Mouse (Mus musculus) MEL (cell line): ENCODE results near the gene Tnfrsf19. TPM values are rescaled to one million over a fixed set of nuclear protein-coding genes. Genes with fewer than 3 reads are reported as not detected.

Experiments
- DNase-seq: peaks from one replicate; pipeline ENCODE4 v3.0.0; 2011; ENCODE audit warnings: low read depth, low spot score
- H3K27ac ChIP-seq: 2 replicates; pipeline ENCODE4 v1.5.1; 2012; ENCODE audit warnings: low read depth, mild to moderate bottlenecking, control low read depth, low read length, moderate library complexity; ENCODE audit not compliant: control insufficient read depth
- H3K27me3 ChIP-seq, 2 experiments: fragments of 150-350 bp in 1 of 2; sonication (generic) in 1 of 2; 2 replicates each; pipeline ENCODE4 v1.6.1; 2012; ENCODE audit warnings: low read length in 2 of 2, mild to moderate bottlenecking in 2 of 2, improper control_type of control experiment in 1 of 2, moderate library complexity in 1 of 2; ENCODE audit not compliant: insufficient read depth in 2 of 2, control insufficient read depth in 1 of 2
- H3K36me3 ChIP-seq, 2 experiments: 2 replicates each; pipeline ENCODE4 v1.6.1; 2012 to 2014; ENCODE audit warnings: low read length in 2 of 2, improper control_type of control experiment in 1 of 2, inconsistent platforms in 1 of 2, mild to moderate bottlenecking in 1 of 2; ENCODE audit not compliant: insufficient read depth in 2 of 2, control insufficient read depth in 1 of 2
- H3K4me1 ChIP-seq, 2 experiments: fragments of 150-350 bp in 1 of 2; sonication (generic) in 1 of 2; 2 replicates each; pipeline ENCODE4 v1.6.1; 2012; ENCODE audit warnings: low read length in 2 of 2, improper control_type of control experiment in 1 of 2, mild to moderate bottlenecking in 1 of 2; ENCODE audit not compliant: insufficient read depth in 2 of 2, control insufficient read depth in 1 of 2
- H3K4me3 ChIP-seq, 2 experiments: fragments of 150-350 bp in 1 of 2; sonication (generic) in 1 of 2; 2 replicates each; pipeline ENCODE4 v1.5.1; 2012; ENCODE audit warnings: low read depth in 2 of 2, low read length in 2 of 2, mild to moderate bottlenecking in 2 of 2, moderate library complexity in 2 of 2, control low read depth in 1 of 2, improper control_type of control experiment in 1 of 2; ENCODE audit not compliant: control insufficient read depth in 1 of 2, insufficient read depth in 1 of 2
- H3K79me2 ChIP-seq: 2 replicates; pipeline ENCODE4 v1.6.1; 2012; ENCODE audit warnings: mild to moderate bottlenecking, low read length, moderate library complexity; ENCODE audit not compliant: control insufficient read depth, poor library complexity, insufficient read depth
- H3K9ac ChIP-seq: 2 replicates; pipeline ENCODE4 v1.6.1; 2012; ENCODE audit warnings: low read depth, mild to moderate bottlenecking, control low read depth, low read length, moderate library complexity; ENCODE audit not compliant: control insufficient read depth, poor library complexity, severe bottlenecking
- H3K9me3 ChIP-seq: fragments of 150-350 bp; sonication (generic); replicated peaks from 2 replicates; pipeline ENCODE4 v1.6.1; 2012; ENCODE audit warnings: mild to moderate bottlenecking, low read length, improper control_type of control experiment, moderate library complexity; ENCODE audit not compliant: insufficient read depth
- BHLHE40 ChIP-seq: IDR thresholded peaks from 2 replicates; pipeline ENCODE4 v1.6.1; 2012; ENCODE audit warnings: low read depth, mild to moderate bottlenecking, inconsistent platforms, low read length, improper control_type of control experiment, borderline replicate concordance
- CTCF ChIP-seq, 3 experiments: IDR thresholded peaks in 2 of 3; conservative IDR thresholded peaks in 1 of 3; 2 replicates each; pipeline ENCODE4 v1.5.1; 2011 to 2012; ENCODE audit warnings: low read length in 3 of 3, low read depth in 2 of 3, mild to moderate bottlenecking in 2 of 3, improper control_type of control experiment in 1 of 3, inconsistent platforms in 1 of 3, mixed read lengths in 1 of 3, moderate library complexity in 1 of 3; ENCODE audit not compliant: control insufficient read depth in 1 of 3, insufficient read depth in 1 of 3, poor library complexity in 1 of 3, severe bottlenecking in 1 of 3
- ELF1 ChIP-seq: IDR thresholded peaks from 2 replicates; pipeline ENCODE4 v1.6.1; 2014; ENCODE audit warnings: low read depth, mild to moderate bottlenecking, inconsistent platforms, low read length, improper control_type of control experiment, moderate library complexity
- GATA1 ChIP-seq: IDR thresholded peaks from 2 replicates; pipeline ENCODE4 v1.6.1; 2011; ENCODE audit warnings: low read depth, low read length, improper control_type of control experiment
- KAT2A ChIP-seq: conservative IDR thresholded peaks from 2 replicates; pipeline ENCODE4 v1.6.1; 2012; ENCODE audit warnings: low read depth, low read length, improper control_type of control experiment, inconsistent platforms
- MAX ChIP-seq: IDR thresholded peaks from 2 replicates; pipeline ENCODE4 v1.6.1; 2011; ENCODE audit warnings: low read length, improper control_type of control experiment
- MEF2A ChIP-seq: IDR thresholded peaks from 2 replicates; pipeline ENCODE4 v1.6.1; 2014; ENCODE audit warnings: low read depth, mild to moderate bottlenecking, inconsistent platforms, low read length, improper control_type of control experiment; ENCODE audit not compliant: poor library complexity, insufficient replicate concordance, severe bottlenecking; ENCODE audit errors: extremely low read depth
- MYB ChIP-seq: IDR thresholded peaks from 2 replicates; pipeline ENCODE4 v1.6.1; 2011; ENCODE audit warnings: mild to moderate bottlenecking, low read depth, low read length, improper control_type of control experiment
- NELFE ChIP-seq: IDR thresholded peaks from 2 replicates; pipeline ENCODE4 v1.6.1; 2011; ENCODE audit warnings: low read depth, low read length, improper control_type of control experiment
- NRF1 ChIP-seq: IDR thresholded peaks from 2 replicates; pipeline ENCODE4 v1.6.1; 2014; ENCODE audit warnings: low read depth, mild to moderate bottlenecking, inconsistent platforms, low read length, improper control_type of control experiment, moderate library complexity; ENCODE audit not compliant: poor library complexity, insufficient read depth, severe bottlenecking
- POLR2A ChIP-seq, 2 experiments: IDR thresholded peaks; 2 replicates each; pipeline ENCODE4 v1.6.1; 2011 to 2012; ENCODE audit warnings: low read length in 2 of 2, mild to moderate bottlenecking in 2 of 2, control low read depth in 1 of 2, improper control_type of control experiment in 1 of 2, low read depth in 1 of 2, moderate library complexity in 1 of 2; ENCODE audit not compliant: control insufficient read depth in 1 of 2, insufficient read depth in 1 of 2, poor library complexity in 1 of 2
- RAD21 ChIP-seq: IDR thresholded peaks from 2 replicates; pipeline ENCODE4 v1.6.1; 2011; ENCODE audit warnings: mild to moderate bottlenecking, low read depth, low read length, improper control_type of control experiment
- SIN3A ChIP-seq: IDR thresholded peaks from 2 replicates; pipeline ENCODE4 v1.6.1; 2012; ENCODE audit warnings: low read length, improper control_type of control experiment, inconsistent platforms
- TAL1 ChIP-seq: IDR thresholded peaks from 2 replicates; pipeline ENCODE4 v1.6.1; 2012; ENCODE audit warnings: mild to moderate bottlenecking, inconsistent platforms, low read length, moderate library complexity, mixed read lengths
- TBP ChIP-seq: IDR thresholded peaks from 2 replicates; pipeline ENCODE4 v1.8.0; 2011; ENCODE audit warnings: low read depth, low read length, improper control_type of control experiment
- TCF12 ChIP-seq: IDR thresholded peaks from 2 replicates; pipeline ENCODE4 v1.6.1; 2014; ENCODE audit warnings: low read depth, mild to moderate bottlenecking, inconsistent platforms, low read length, improper control_type of control experiment, moderate library complexity
- USF1 ChIP-seq: IDR thresholded peaks from 2 replicates; pipeline ENCODE4 v1.6.1; 2014; ENCODE audit warnings: low read depth, mild to moderate bottlenecking, inconsistent platforms, low read length, improper control_type of control experiment, moderate library complexity
- ZKSCAN1 ChIP-seq: IDR thresholded peaks from 2 replicates; pipeline ENCODE4 v1.6.1; 2012; ENCODE audit warnings: low read depth, mild to moderate bottlenecking, inconsistent platforms, low read length, improper control_type of control experiment, moderate library complexity
- ZMIZ1 ChIP-seq: IDR thresholded peaks from 2 replicates; pipeline ENCODE4 v1.6.1; 2012; ENCODE audit warnings: low read depth, mild to moderate bottlenecking, inconsistent platforms, low read length, improper control_type of control experiment, moderate library complexity
- polyA plus RNA-seq, 2 experiments: library from polyadenylated mRNA; stranded (reverse) in 1 of 2; unstranded in 1 of 2; fragments of >175 nt in 1 of 2; fragments of >200 nt in 1 of 2; gene quantifications; 2 replicates each; pipeline versions ENCODE4 v1.2.1 to v1.2.4; 2012; ENCODE audit warnings: low replicate concordance in 2 of 2, low read depth in 1 of 2; ENCODE audit not compliant: insufficient read length in 2 of 2, insufficient read depth in 1 of 2, missing spikeins in 1 of 2
- total RNA-seq: library from RNA; depleted of rRNA; stranded (reverse); fragments of 300-350 nt; gene quantifications from 2 replicates; pipeline ENCODE4 v1.2.3, GENCODE M21; 2012

The Tnfrsf19 gene
- total and polyA plus RNA-seq, 3 experiments: not detected

- TF ChIP-seq USF1 (no peak), CTCF (IDR thresholded peaks at IDR 0.05 in 2 of 3, conservative IDR thresholded peaks at IDR 0.05 in 1 of 3; ENCODE audit: control insufficient read depth in 1 of 3, insufficient read depth in 1 of 3, low read depth in 2 of 3, low read length in 3 of 3, poor library complexity in 1 of 3, severe bottlenecking in 1 of 3) (no peak), SIN3A (no peak), TBP (no peak), ZKSCAN1 (no peak), KAT2A (no peak), TCF12 (no peak), MAX (no peak), POLR2A (IDR thresholded peaks at IDR 0.05; ENCODE audit: control insufficient read depth in 1 of 2, insufficient read depth in 1 of 2, low read depth in 1 of 2, low read length in 2 of 2, poor library complexity in 1 of 2) (no peak), GATA1 (no peak), ZMIZ1 (no peak), MEF2A (no peak), BHLHE40 (no peak), NRF1 (no peak), NELFE (no peak), TAL1 (no peak)
- Histone ChIP-seq H3K4me1 (no peaks in the 10 kb centered on the region), H3K36me3 (no peaks in the 10 kb centered on the region), H3K27ac (no peak overlapping the region), H3K79me2 (no peaks in the 10 kb centered on the region), H3K9me3 (no peaks in the 10 kb centered on the region), H3K9ac (no peak overlapping the region), H3K27me3 (peaks cover 0 to 5% of the 10 kb centered on the region in 2 experiments; a peak in 2 of 4 replicates), H3K4me3 (no peak overlapping the region)
- no peak for DNase-seq
These were observed 25.3 kb downstream of the Tnfrsf19 start for GRCm38 (mm10) chr14:61020968-61021367.

GRCm38 (mm10) chr14:61019880-61020279, 26.4 kb downstream of the Tnfrsf19 start:
- Histone ChIP-seq H3K4me3 (no peak overlapping the region), H3K9ac (no peak overlapping the region), H3K27me3 (peaks cover 0 to 5% of the 10 kb centered on the region in 2 experiments; a peak in 2 of 4 replicates), H3K79me2 (no peaks in the 10 kb centered on the region), H3K36me3 (no peaks in the 10 kb centered on the region), H3K4me1 (no peaks in the 10 kb centered on the region), H3K9me3 (no peaks in the 10 kb centered on the region), H3K27ac (no peak overlapping the region)
- TF ChIP-seq USF1 (no peak), ELF1 (no peak), MYB (no peak), NELFE (no peak), RAD21 (no peak), ZKSCAN1 (no peak), CTCF (IDR thresholded peaks at IDR 0.05 in 2 of 3, conservative IDR thresholded peaks at IDR 0.05 in 1 of 3; ENCODE audit: control insufficient read depth in 1 of 3, insufficient read depth in 1 of 3, low read depth in 2 of 3, low read length in 3 of 3, poor library complexity in 1 of 3, severe bottlenecking in 1 of 3) (no peak)
- no peak for DNase-seq
